Mouse (Mus musculus): ENCODE results near the gene Llcfc1.

Gene Llcfc1

GRCm38 (mm10) chr6:41684131-41684530 lies at the start of gene Llcfc1:
Gene Llcfc1, plus strand, starts transcription at chr6:41684431.
- in situ Hi-C loops (cut with MboI; ENCODE audit: low pct_unique_long_range_greater_than_20kb in 1 of 2, low sequenced_read_pairs in 2 of 2, unreplicated experiment in 1 of 2): no loop called here

- in situ Hi-C loops (cut with MboI; ENCODE audit: low pct_unique_long_range_greater_than_20kb in 1 of 2, low sequenced_read_pairs in 2 of 2, unreplicated experiment in 1 of 2): no loop called here
These were observed 49.0 kb upstream of the Llcfc1 start for GRCm38 (mm10) chr6:41635211-41635610.

- in situ Hi-C loops (cut with MboI; ENCODE audit: low pct_unique_long_range_greater_than_20kb in 1 of 2, low sequenced_read_pairs in 2 of 2, unreplicated experiment in 1 of 2): no loop called here
These were observed 48.1 kb upstream of the Llcfc1 start, which contains the start of gene Trpv6 for GRCm38 (mm10) chr6:41636178-41636577. Gene Trpv6, minus strand, starts transcription at chr6:41636405.

- in situ Hi-C loops (cut with MboI; ENCODE audit: low pct_unique_long_range_greater_than_20kb in 1 of 2, low sequenced_read_pairs in 2 of 2, unreplicated experiment in 1 of 2): no loop called here
These were observed 46.8 kb upstream of the Llcfc1 start for GRCm38 (mm10) chr6:41637393-41637792.

- in situ Hi-C loops (cut with MboI; ENCODE audit: low pct_unique_long_range_greater_than_20kb in 1 of 2, low sequenced_read_pairs in 2 of 2, unreplicated experiment in 1 of 2): no loop called here
These were observed 46.2 kb upstream of the Llcfc1 start for GRCm38 (mm10) chr6:41637927-41638506.

GRCm38 (mm10) chr6:41640449-41640848 lies 43.8 kb upstream of the Llcfc1 start:
- in situ Hi-C loops (cut with MboI; ENCODE audit: low pct_unique_long_range_greater_than_20kb in 1 of 2, low sequenced_read_pairs in 2 of 2, unreplicated experiment in 1 of 2): no loop called here

GRCm38 (mm10) chr6:41641173-41641866 lies 42.9 kb upstream of the Llcfc1 start:
- in situ Hi-C loops (cut with MboI; ENCODE audit: low pct_unique_long_range_greater_than_20kb in 1 of 2, low sequenced_read_pairs in 2 of 2, unreplicated experiment in 1 of 2): no loop called here

GRCm38 (mm10) chr6:41642765-41643164 lies 41.5 kb upstream of the Llcfc1 start:
- in situ Hi-C loops (cut with MboI; ENCODE audit: low pct_unique_long_range_greater_than_20kb in 1 of 2, low sequenced_read_pairs in 2 of 2, unreplicated experiment in 1 of 2): no loop called here

- in situ Hi-C loops (cut with MboI; ENCODE audit: low pct_unique_long_range_greater_than_20kb in 1 of 2, low sequenced_read_pairs in 2 of 2, unreplicated experiment in 1 of 2): no loop called here
These were observed 41.0 kb upstream of the Llcfc1 start for GRCm38 (mm10) chr6:41643227-41643626.

- in situ Hi-C loops (cut with MboI; ENCODE audit: low pct_unique_long_range_greater_than_20kb in 1 of 2, low sequenced_read_pairs in 2 of 2, unreplicated experiment in 1 of 2): no loop called here
These were observed 38.0 kb upstream of the Llcfc1 start for GRCm38 (mm10) chr6:41646220-41646619.

GRCm38 (mm10) chr6:41646672-41647071 lies 37.6 kb upstream of the Llcfc1 start:
- in situ Hi-C loops (cut with MboI; ENCODE audit: low pct_unique_long_range_greater_than_20kb in 1 of 2, low sequenced_read_pairs in 2 of 2, unreplicated experiment in 1 of 2): no loop called here

GRCm38 (mm10) chr6:41653173-41653572 lies 31.1 kb upstream of the Llcfc1 start:
- in situ Hi-C loops (cut with MboI; ENCODE audit: low pct_unique_long_range_greater_than_20kb in 1 of 2, low sequenced_read_pairs in 2 of 2, unreplicated experiment in 1 of 2): no loop called here

- in situ Hi-C loops (cut with MboI; ENCODE audit: low pct_unique_long_range_greater_than_20kb in 1 of 2, low sequenced_read_pairs in 2 of 2, unreplicated experiment in 1 of 2): no loop called here
These were observed 29.6 kb upstream of the Llcfc1 start for GRCm38 (mm10) chr6:41654648-41655047.

GRCm38 (mm10) chr6:41658487-41658886 lies 25.7 kb upstream of the Llcfc1 start:
- in situ Hi-C loops (cut with MboI; ENCODE audit: low pct_unique_long_range_greater_than_20kb in 1 of 2, low sequenced_read_pairs in 2 of 2, unreplicated experiment in 1 of 2): no loop called here

GRCm38 (mm10) chr6:41662320-41662719 lies 21.9 kb upstream of the Llcfc1 start:
- in situ Hi-C loops (cut with MboI; ENCODE audit: low pct_unique_long_range_greater_than_20kb in 1 of 2, low sequenced_read_pairs in 2 of 2, unreplicated experiment in 1 of 2): no loop called here

- in situ Hi-C loops (cut with MboI; ENCODE audit: low pct_unique_long_range_greater_than_20kb in 1 of 2, low sequenced_read_pairs in 2 of 2, unreplicated experiment in 1 of 2): no loop called here
These were observed 7.7 kb upstream of the Llcfc1 start for GRCm38 (mm10) chr6:41676530-41676929.

- in situ Hi-C loops (cut with MboI; ENCODE audit: low pct_unique_long_range_greater_than_20kb in 1 of 2, low sequenced_read_pairs in 2 of 2, unreplicated experiment in 1 of 2): no loop called here
These were observed 3.6 kb upstream of the Llcfc1 start, which contains the start of gene Trpv5 for GRCm38 (mm10) chr6:41680669-41681068. Gene Trpv5, minus strand, starts transcription at chr6:41680769.

GRCm38 (mm10) chr6:41681656-41682055 lies 2.6 kb upstream of the Llcfc1 start:
- in situ Hi-C loops (cut with MboI; ENCODE audit: low pct_unique_long_range_greater_than_20kb in 1 of 2, low sequenced_read_pairs in 2 of 2, unreplicated experiment in 1 of 2): no loop called here

- in situ Hi-C loops (cut with MboI; ENCODE audit: low pct_unique_long_range_greater_than_20kb in 1 of 2, low sequenced_read_pairs in 2 of 2, unreplicated experiment in 1 of 2): no loop called here
These were observed 680 bp downstream of the Llcfc1 start for GRCm38 (mm10) chr6:41684911-41685310.

GRCm38 (mm10) chr6:41685596-41685995 lies 1.4 kb downstream of the Llcfc1 start:
- in situ Hi-C loops (cut with MboI; ENCODE audit: low pct_unique_long_range_greater_than_20kb in 1 of 2, low sequenced_read_pairs in 2 of 2, unreplicated experiment in 1 of 2): no loop called here

Measured in mouse embryonic stem cell (cell line).